Mouse (Mus musculus) midbrain, embryonic 14.5 days (tissue): ENCODE results near the gene Prkar2b. TPM values are rescaled to one million over a fixed set of nuclear protein-coding genes. Genes with fewer than 3 reads are reported as not detected.
"Not testable (repeated sequence)": the region's sequence is repeated elsewhere in the genome, so short reads cannot be mapped to it uniquely, and the experiment has no call there.

Experiments
- ATAC-seq: fragments of 200-750 bp; cut with Nextera tagmentation; 2 replicates; pipeline ENCODE4 v1.8.0; 2017; ENCODE audit warnings: moderate number of reproducible peaks, moderate library complexity; ENCODE audit not compliant: low FRiP score, low TSS enrichment
- DNase-seq: peaks from one replicate; pipeline ENCODE4 v3.0.0-alpha.2; 2015
- H3K27ac ChIP-seq: fragments of 300-500 bp; sonication (generic); replicated peaks from 2 replicates; pipeline ENCODE4 v1.5.1; 2014; ENCODE audit warnings: mild to moderate bottlenecking, low read depth, low read length, moderate library complexity
- H3K27me3 ChIP-seq: fragments of 300-500 bp; sonication (generic); 2 replicates; pipeline ENCODE4 v1.6.1; 2014; ENCODE audit warnings: low read length, control low read depth, mixed read lengths; ENCODE audit not compliant: control insufficient read depth, insufficient read depth
- H3K36me3 ChIP-seq: fragments of 300-500 bp; sonication (generic); 2 replicates; pipeline ENCODE4 v1.6.1; 2014; ENCODE audit warnings: low read length, control low read depth; ENCODE audit not compliant: control insufficient read depth, insufficient read depth
- H3K4me1 ChIP-seq: fragments of 300-500 bp; sonication (generic); 2 replicates; pipeline ENCODE4 v1.6.1; 2014; ENCODE audit warnings: mild to moderate bottlenecking, antibody characterized with exemption, low read length, control low read depth; ENCODE audit not compliant: control insufficient read depth, insufficient read depth
- H3K4me2 ChIP-seq: fragments of 300-500 bp; sonication (generic); 2 replicates; pipeline ENCODE4 v1.6.1; 2014; ENCODE audit warnings: mild to moderate bottlenecking, low read length, moderate library complexity
- H3K4me3 ChIP-seq: fragments of 300-500 bp; sonication (generic); replicated peaks from 2 replicates; pipeline ENCODE4 v1.5.1; 2014; ENCODE audit warnings: low read depth, low read length
- H3K9ac ChIP-seq: fragments of 300-500 bp; sonication (generic); replicated peaks from 2 replicates; pipeline ENCODE4 v1.6.1; 2014; ENCODE audit warnings: mild to moderate bottlenecking, low read length, moderate library complexity
- H3K9me3 ChIP-seq: fragments of 300-500 bp; sonication (generic); 2 replicates; pipeline ENCODE4 v1.6.1; 2016; ENCODE audit warnings: low read length, control low read depth, mixed read lengths; ENCODE audit not compliant: control insufficient read depth
- whole genome bisulfite sequencing: fragments of 180-500 bp; shearing (Covaris S2); extraction: QIAGEN DNeasy Blood & Tissue Kit; methylation state at CpG from one replicate; pipeline ENCODE4 v1.1.7; 2014; 5-methylcytosine and 5-hydroxymethylcytosine counted together
- polyA plus RNA-seq: library from polyadenylated mRNA; unstranded; fragments of >200 nt; fragmentation: Nextera tagmentation; extraction: Ambion mirVana; gene quantifications from 2 replicates; pipeline ENCODE4 v1.2.1, GENCODE M21; 2014

Prkar2b gene
- polyA plus RNA-seq, 1 experiment from 2014 or later, result 188 TPM

GRCm38 (mm10) chr12:32032917-32033316, 28.2 kb downstream of the Prkar2b start:
- WGBS, result 93% methylated on average over 7 of the region's 7 CpGs
- no peak overlapping the region for H3K9ac ChIP-seq
- H3K4me2 ChIP-seq, result no peak overlapping the region
- H3K4me1 ChIP-seq, result no peaks in the 10 kb centered on the region
- H3K27me3 ChIP-seq, result no peaks in the 10 kb centered on the region
- no peaks in the 10 kb centered on the region for H3K36me3 ChIP-seq
- DNase-seq (no peak), ATAC-seq (no peak)
- H3K4me3 ChIP-seq, result no peak overlapping the region
- no peak overlapping the region for H3K27ac ChIP-seq
- H3K9me3 ChIP-seq, result no peaks in the 10 kb centered on the region

- H3K4me2 ChIP-seq, result no peak overlapping the region
- peak; percentile 28 for DNase-seq
- no peak for ATAC-seq
- H3K4me3 ChIP-seq, result no peak overlapping the region
- H3K27ac ChIP-seq, result no peak overlapping the region
- no peaks in the 10 kb centered on the region for H3K9me3 ChIP-seq
- peaks cover 4% of the 10 kb centered on the region for H3K4me1 ChIP-seq
- no peaks in the 10 kb centered on the region for H3K36me3 ChIP-seq
- no peak overlapping the region for H3K9ac ChIP-seq
- WGBS, result 77% methylated on average over 3 of the region's 3 CpGs
- H3K27me3 ChIP-seq, result no peaks in the 10 kb centered on the region
Observed at GRCm38 (mm10) chr12:32018376-32018750, 42.7 kb downstream of the Prkar2b start.

GRCm38 (mm10) chr12:32017636-32018375, 43.3 kb downstream of the Prkar2b start:
- 81% methylated on average over 7 of the region's 7 CpGs for WGBS
- no peak for DNase-seq
- Histone ChIP-seq H3K36me3 (no peaks in the 10 kb centered on the region), H3K9me3 (no peaks in the 10 kb centered on the region), H3K4me1 (peaks cover 4% of the 10 kb centered on the region), H3K27ac (no peak overlapping the region), H3K9ac (no peak overlapping the region), H3K27me3 (no peaks in the 10 kb centered on the region), H3K4me2 (no peak overlapping the region), H3K4me3 (no peak overlapping the region)
- no peak for ATAC-seq

GRCm38 (mm10) chr12:32016472-32016871, 44.6 kb downstream of the Prkar2b start:
- Histone ChIP-seq H3K4me3 (no peak overlapping the region), H3K36me3 (no peaks in the 10 kb centered on the region), H3K27ac (no peak overlapping the region), H3K4me2 (no peak overlapping the region), H3K4me1 (peaks cover 4% of the 10 kb centered on the region), H3K9ac (no peak overlapping the region), H3K27me3 (no peaks in the 10 kb centered on the region), H3K9me3 (no peaks in the 10 kb centered on the region)
- DNase-seq (no peak), ATAC-seq (no peak)
- WGBS, result 89% methylated on average over 6 of the region's 6 CpGs

- DNase-seq (peak; percentile 30), ATAC-seq (no peak)
- Histone ChIP-seq H3K4me1 (peaks cover 4% of the 10 kb centered on the region), H3K4me3 (no peak overlapping the region), H3K27ac (no peak overlapping the region), H3K4me2 (no peak overlapping the region), H3K27me3 (no peaks in the 10 kb centered on the region), H3K9me3 (no peaks in the 10 kb centered on the region), H3K36me3 (no peaks in the 10 kb centered on the region), H3K9ac (no peak overlapping the region)
- WGBS, result 50% methylated on average over 6 of the region's 6 CpGs
Observed at GRCm38 (mm10) chr12:32015268-32015769, 45.8 kb downstream of the Prkar2b start.

- Histone ChIP-seq H3K9ac (no peak overlapping the region), H3K9me3 (no peaks in the 10 kb centered on the region), H3K4me2 (no peak overlapping the region), H3K27ac (no peak overlapping the region), H3K4me3 (no peak overlapping the region), H3K36me3 (no peaks in the 10 kb centered on the region), H3K27me3 (no peaks in the 10 kb centered on the region), H3K4me1 (peaks cover 4% of the 10 kb centered on the region)
- no peak for ATAC-seq
- 71% methylated on average over 7 of the region's 7 CpGs for WGBS
- DNase-seq, result no peak
Observed at GRCm38 (mm10) chr12:32014811-32015210, 46.3 kb downstream of the Prkar2b start.

- no peak overlapping the region for H3K27ac ChIP-seq
- WGBS, result 81% methylated on average over 2 of the region's 2 CpGs
- no peak overlapping the region for H3K4me2 ChIP-seq
- no peak overlapping the region for H3K4me3 ChIP-seq
- H3K9me3 ChIP-seq, result no peaks in the 10 kb centered on the region
- ATAC-seq, result no peak
- H3K9ac ChIP-seq, result no peak overlapping the region
- H3K4me1 ChIP-seq, result peaks cover 4% of the 10 kb centered on the region
- no peak for DNase-seq
- no peaks in the 10 kb centered on the region for H3K27me3 ChIP-seq
- no peaks in the 10 kb centered on the region for H3K36me3 ChIP-seq
Observed at GRCm38 (mm10) chr12:32012169-32012568, 48.9 kb downstream of the Prkar2b start.

GRCm38 (mm10) chr12:32011128-32011527, 50.0 kb downstream of the Prkar2b start:
- no peak for ATAC-seq
- Histone ChIP-seq H3K9me3 (no peaks in the 10 kb centered on the region), H3K27me3 (no peaks in the 10 kb centered on the region), H3K9ac (no peak overlapping the region), H3K4me2 (no peak overlapping the region), H3K27ac (no peak overlapping the region), H3K4me3 (no peak overlapping the region), H3K4me1 (peaks cover 4% of the 10 kb centered on the region), H3K36me3 (no peaks in the 10 kb centered on the region)
- no peak for DNase-seq
- 90% methylated on average over 5 of the region's 5 CpGs for WGBS

- not testable (repeated sequence) for H3K4me2 ChIP-seq, H3K9ac ChIP-seq, H3K4me1 ChIP-seq, H3K9me3 ChIP-seq, DNase-seq, H3K36me3 ChIP-seq, H3K4me3 ChIP-seq, H3K27me3 ChIP-seq, ATAC-seq, H3K27ac ChIP-seq
- 48% methylated on average over 5 of the region's 6 CpGs for WGBS
Observed at GRCm38 (mm10) chr12:32009985-32010369, 51.1 kb downstream of the Prkar2b start.
